Mouse (Mus musculus): Measurements from ENCODE around the gene Zfp961.

GRCm38 (mm10) chr8:71950482-71951221 lies at the start of gene Zfp961:
- TF ChIP-seq CTCF (IDR thresholded peaks at IDR 0.05; ENCODE audit: borderline replicate concordance, control insufficient read depth, extremely low read depth, insufficient read depth, low read length, poor library complexity) (peak; percentile 60), POLR2A (IDR thresholded peaks at IDR 0.05; ENCODE audit: control insufficient read depth, extremely low read depth, insufficient read depth, low read length, poor library complexity) (peak; percentile 89)

All from thymus, adult 2 months (tissue).